In genomic region chr8:120376847-120377802, GRCm38 (mm10) we compare ENCODE assay signal across 11 mouse cellular contexts.
DNase-seq lines count a peak whose midpoint lies in the region; ATAC-seq lines count a peak whose summit lies in the region.
"Had no signal": no experiment of that assay in that cellular context is flagged by ENCODE, and none has a peak within 500 bp of the region (broad histone marks: within the 10 kb centered on the region; RNA-seq: fewer than 3 reads in every experiment).

No protein-coding gene starts in this region.

- DNase-seq in embryo, embryonic 10 days (ENCODE audit: low spot score): peak; percentile 76
- DNase-seq in embryo, embryonic 9.5 days (ENCODE audit: extremely low spot score): no peak
- DNase-seq in midbrain, embryonic 10.5 days (ENCODE audit: low spot score): no peak
- no peak for DNase-seq in frontal cortex, postnatal 10 days (ENCODE audit: low spot score in 2 of 2)
- no peak for DNase-seq in thymus, postnatal 0 days (ENCODE audit: low spot score)
- DNase-seq: cerebellum, postnatal 14 days; heart, adult 2 months; thymus, postnatal 36 days had no signal

- H3K36me3 ChIP-seq in midbrain, embryonic 10.5 days: no peaks in the 10 kb centered on the region
- H3K36me3 ChIP-seq in midbrain, embryonic 16.5 days (ENCODE audit: control insufficient read depth, insufficient read depth, low read length): no peaks in the 10 kb centered on the region
- H3K36me3 ChIP-seq in hindbrain, embryonic 12.5 days: no peaks in the 10 kb centered on the region

- H3K27me3 ChIP-seq in midbrain, embryonic 10.5 days (ENCODE audit: low read depth, poor library complexity, severe bottlenecking): peaks cover 69% of the 10 kb centered on the region
- H3K27me3 ChIP-seq in midbrain, embryonic 16.5 days (ENCODE audit: control insufficient read depth, insufficient read depth, low read depth, low read length): no peaks in the 10 kb centered on the region
- H3K27me3 ChIP-seq in hindbrain, embryonic 12.5 days: no peaks in the 10 kb centered on the region

- WGBS in midbrain, embryonic 10.5 days: 60% methylated on average over 22 of the region's 22 CpGs
- WGBS in midbrain, embryonic 16.5 days: 49% methylated on average over 22 of the region's 22 CpGs
- 40% methylated on average over 22 of the region's 22 CpGs for WGBS in hindbrain, embryonic 12.5 days

- no peak for ATAC-seq in midbrain, embryonic 16.5 days
- ATAC-seq in hindbrain, embryonic 12.5 days (ENCODE audit: low FRiP score): no peak
- peak; percentile 7 for ATAC-seq in megakaryocyte progenitor cell, adult 5-6 weeks (replicated peaks; ENCODE audit: poor library complexity)

- no peak overlapping the region for H3K4me3 ChIP-seq in midbrain, embryonic 10.5 days
- no peak overlapping the region for H3K4me3 ChIP-seq in midbrain, embryonic 16.5 days (ENCODE audit: low read depth, low read length)
- H3K4me3 ChIP-seq in hindbrain, embryonic 12.5 days: no peak overlapping the region
- H3K4me3 ChIP-seq: heart, adult 2 months had no signal

- H3K4me1 ChIP-seq in midbrain, embryonic 10.5 days: peaks cover 99% of the 10 kb centered on the region
- peaks cover 26% of the 10 kb centered on the region for H3K4me1 ChIP-seq in midbrain, embryonic 16.5 days (ENCODE audit: control insufficient read depth, insufficient read depth, low read length)
- H3K4me1 ChIP-seq in hindbrain, embryonic 12.5 days: peaks cover 95% of the 10 kb centered on the region

- peak overlapping the region; percentile 81 for H3K27ac ChIP-seq in midbrain, embryonic 10.5 days (replicated peaks)
- H3K27ac ChIP-seq in midbrain, embryonic 16.5 days (ENCODE audit: low read length): no peak overlapping the region
- H3K27ac ChIP-seq in hindbrain, embryonic 12.5 days: peak overlapping the region; percentile 73
- H3K27ac ChIP-seq: heart, adult 2 months had no signal

- H3K9me3 ChIP-seq in midbrain, embryonic 10.5 days (replicated peaks): no peaks in the 10 kb centered on the region
- no peaks in the 10 kb centered on the region for H3K9me3 ChIP-seq in midbrain, embryonic 16.5 days (replicated peaks; ENCODE audit: control insufficient read depth, low read length, poor library complexity, severe bottlenecking)
- H3K9me3 ChIP-seq in hindbrain, embryonic 12.5 days (replicated peaks): no peaks in the 10 kb centered on the region

- no peak overlapping the region for H3K4me2 ChIP-seq in midbrain, embryonic 16.5 days (ENCODE audit: low read length)
- H3K4me2 ChIP-seq in hindbrain, embryonic 12.5 days (replicated peaks): no peak overlapping the region

- H3K9ac ChIP-seq in midbrain, embryonic 16.5 days (ENCODE audit: low read depth, low read length): no peak overlapping the region; the same call in 1 of the 2 replicates
- H3K9ac ChIP-seq in hindbrain, embryonic 12.5 days: no peak overlapping the region
